Mouse (Mus musculus) splenic B cell, adult 2 months (primary cell): ENCODE measurements around the gene Elp4.

ENCODE experiments used
- DNase-seq: peaks from one replicate; pipeline ENCODE4 v3.0.0-alpha.2; 2011; ENCODE audit warnings: low read depth, low spot score
- H3K27me3 ChIP-seq: 2 replicates; pipeline ENCODE4 v1.6.1; 2012; ENCODE audit warnings: mild to moderate bottlenecking, low read length, moderate library complexity, mixed read lengths; ENCODE audit not compliant: control insufficient read depth, poor library complexity, insufficient read depth, severe bottlenecking
- H3K36me3 ChIP-seq: 2 replicates; pipeline ENCODE4 v1.6.1; 2012; ENCODE audit warnings: mild to moderate bottlenecking, low read length, moderate library complexity, mixed read lengths; ENCODE audit not compliant: control insufficient read depth, poor library complexity, insufficient read depth, severe bottlenecking

Elp4 gene

DNA sequence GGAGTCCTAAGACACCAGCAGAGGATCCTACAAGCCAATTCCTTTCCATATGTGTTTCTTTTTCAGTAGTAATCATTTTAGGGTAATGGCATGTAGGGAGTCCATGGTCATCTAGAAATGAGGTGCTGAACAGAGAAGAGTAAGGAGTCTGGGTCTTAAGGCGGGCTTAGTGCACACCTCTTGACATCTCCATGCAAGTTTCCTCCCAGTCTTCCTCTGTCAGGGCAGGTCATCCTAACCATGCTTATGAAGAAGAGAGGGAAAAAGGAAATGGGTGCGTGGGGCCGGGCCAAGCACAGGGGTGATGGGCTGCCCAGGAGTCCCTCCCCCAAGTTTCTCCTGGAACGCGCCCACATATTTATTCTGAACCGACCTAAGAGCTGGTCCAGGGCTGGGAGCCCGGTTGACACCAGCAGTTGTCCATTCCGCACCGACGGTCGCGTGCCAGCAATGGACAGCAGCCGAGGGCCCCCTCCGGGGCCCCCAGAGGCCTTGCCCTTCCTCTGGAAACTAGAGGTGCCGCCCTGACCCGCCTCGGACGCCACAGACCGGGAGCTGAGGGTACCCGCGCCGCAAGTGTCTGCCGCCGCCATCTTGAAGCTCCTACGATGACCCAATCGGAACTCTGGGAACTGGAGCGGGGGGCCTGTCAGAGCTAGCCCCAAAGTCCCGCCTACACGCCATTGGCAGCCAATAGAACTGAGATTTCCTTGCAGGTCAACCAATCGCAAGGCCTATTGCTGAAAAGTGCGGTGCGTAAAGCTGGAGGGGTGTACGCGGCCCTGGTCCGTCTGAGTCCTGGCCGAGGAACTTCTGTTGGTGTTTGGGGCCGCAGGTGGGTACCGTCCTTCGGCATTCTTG lies at the start of gene Elp4, which contains the start of gene Immp1l:
Elp4 (minus strand) TSS at position 669 of the 861 bp plus-strand sequence.
Immp1l (plus strand) TSS at position 743 of the 861 bp plus-strand sequence.
- peak; percentile 97 for DNase-seq
- Histone ChIP-seq H3K27me3 (no peaks in the 10 kb centered on the region), H3K36me3 (no peaks in the 10 kb centered on the region)

DNA sequence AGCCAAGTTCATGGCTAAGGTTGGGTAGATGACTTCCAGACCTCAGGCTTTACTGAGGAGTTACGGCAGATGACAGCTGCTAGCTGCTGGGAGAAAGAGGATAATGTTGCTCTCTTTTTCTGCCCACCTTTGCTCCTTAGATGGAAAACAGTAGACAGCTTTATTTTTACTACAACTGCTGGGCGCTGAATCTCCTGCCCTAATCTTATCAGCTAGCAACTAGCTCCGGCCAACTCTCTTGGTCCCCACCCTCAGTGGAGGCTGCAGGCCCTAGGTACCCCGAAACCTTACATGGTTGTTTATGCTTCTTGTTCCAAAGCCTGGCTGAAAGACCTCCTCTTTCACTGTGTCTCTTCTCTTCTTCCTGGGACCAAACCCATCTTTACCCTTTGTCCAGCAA lies 49.5 kb upstream of the Elp4 start:
- no peak for DNase-seq
- H3K27me3 ChIP-seq, result no peaks in the 10 kb centered on the region
- peaks cover 2% of the 10 kb centered on the region; the same call in 1 of the 2 replicates for H3K36me3 ChIP-seq

DNA sequence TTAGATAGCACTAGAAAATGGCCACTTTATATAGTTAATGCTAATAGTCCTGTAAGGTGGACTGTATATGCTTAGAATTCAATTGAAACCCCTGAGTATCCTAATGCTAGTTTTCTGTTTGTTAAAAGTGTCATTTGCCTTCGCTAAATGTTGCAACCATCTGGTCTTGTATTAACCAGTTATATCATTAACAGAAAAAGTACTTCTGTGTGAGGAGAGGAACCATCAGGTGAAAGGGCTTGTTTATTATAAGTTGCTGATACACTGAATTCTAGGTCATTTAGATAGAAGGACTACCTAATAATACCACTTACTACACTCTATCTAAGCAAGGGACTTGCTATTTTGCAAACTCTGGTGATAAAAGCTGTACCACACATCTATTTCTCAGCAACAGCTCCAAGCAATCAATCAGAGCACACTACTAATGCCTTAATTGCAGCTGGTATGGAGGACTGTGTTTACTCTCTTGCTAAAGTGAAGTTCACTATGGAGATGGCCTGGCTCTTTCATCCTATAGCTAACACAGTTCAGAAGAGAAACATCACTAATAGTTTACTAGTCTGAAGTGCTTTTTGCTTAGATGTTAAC lies 47.1 kb upstream of the Elp4 start:
- DNase-seq, result no peak
- no peaks in the 10 kb centered on the region for H3K27me3 ChIP-seq
- H3K36me3 ChIP-seq, result no peaks in the 10 kb centered on the region

DNA sequence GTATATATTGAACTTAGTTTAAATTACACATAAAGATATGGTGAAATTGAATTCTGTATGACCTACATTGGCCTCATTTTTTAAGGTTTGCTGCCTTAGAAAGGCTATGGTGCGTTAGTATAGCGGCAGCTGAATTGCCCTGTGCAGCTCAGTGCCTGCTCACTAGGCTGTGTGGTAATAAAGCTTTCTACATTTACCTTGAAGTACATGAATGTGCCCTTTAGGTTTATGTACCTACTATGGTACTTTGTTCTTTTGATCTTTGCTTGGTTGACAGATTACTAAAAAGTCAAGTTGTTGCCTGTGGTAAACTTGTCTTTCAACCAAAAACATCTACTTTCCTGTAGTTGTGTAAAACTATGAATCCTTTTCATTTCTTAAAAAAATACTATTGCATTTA lies 45.8 kb upstream of the Elp4 start:
- Histone ChIP-seq H3K27me3 (no peaks in the 10 kb centered on the region), H3K36me3 (no peaks in the 10 kb centered on the region)
- DNase-seq, result no peak

DNA sequence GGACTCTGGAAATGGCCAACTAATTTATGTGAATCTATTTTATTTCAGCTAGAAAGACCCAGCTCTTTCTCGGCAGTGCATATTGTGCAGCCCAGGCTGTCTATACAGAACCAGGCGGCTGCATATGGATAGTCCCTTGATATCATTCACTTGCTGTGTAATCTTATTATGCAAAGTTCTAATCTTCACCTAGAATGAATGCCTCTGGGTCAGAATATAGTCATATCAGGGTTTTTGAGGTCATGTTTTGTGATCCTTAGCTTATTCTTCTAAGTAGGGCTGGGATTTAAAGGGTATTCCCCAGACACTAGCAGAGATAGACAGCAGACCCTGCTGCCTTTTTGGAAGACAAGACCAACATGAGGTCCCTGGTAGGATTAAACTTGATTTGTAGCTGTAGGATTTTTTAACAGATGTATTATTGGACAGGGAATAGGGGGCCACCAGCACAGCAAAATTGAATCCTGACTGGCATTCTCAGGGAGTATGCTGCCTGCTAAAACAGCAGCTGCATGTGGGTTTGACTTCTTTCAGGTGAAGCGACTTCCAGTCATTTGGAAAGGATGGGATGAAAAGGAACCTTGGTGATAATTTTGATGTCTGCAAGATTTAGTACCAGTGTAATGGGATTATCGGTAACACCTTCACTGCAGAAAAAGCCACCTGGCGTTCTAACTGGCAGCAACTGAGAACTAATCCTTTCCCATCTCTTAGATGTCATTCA lies 13.4 kb upstream of the Elp4 start:
- Histone ChIP-seq H3K27me3 (no peaks in the 10 kb centered on the region), H3K36me3 (no peaks in the 10 kb centered on the region)

DNA sequence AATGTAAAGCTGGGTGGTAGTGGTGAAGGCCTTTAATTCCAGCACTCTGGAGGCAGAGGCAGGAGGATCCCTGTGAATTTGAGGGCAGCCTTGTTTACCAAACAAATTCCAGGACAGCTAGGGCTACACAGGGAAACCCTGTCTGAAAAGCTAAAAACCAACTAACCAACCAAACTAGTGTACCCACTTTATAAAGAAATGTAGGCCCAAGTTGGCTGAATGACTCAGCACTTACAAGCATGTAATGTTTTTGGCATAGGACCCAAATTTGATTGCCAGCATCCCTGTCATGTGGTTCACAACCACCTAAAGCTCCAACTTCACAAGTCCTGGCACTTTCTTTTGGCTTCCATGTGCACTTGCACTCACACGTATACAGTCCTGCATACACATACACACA lies 12.3 kb upstream of the Elp4 start:
- DNase-seq, result no peak
- no peaks in the 10 kb centered on the region for H3K36me3 ChIP-seq

More for the DNA sequence above, 13.4 kb upstream of the Elp4 start:
- DNase-seq, result no peak

DNA sequence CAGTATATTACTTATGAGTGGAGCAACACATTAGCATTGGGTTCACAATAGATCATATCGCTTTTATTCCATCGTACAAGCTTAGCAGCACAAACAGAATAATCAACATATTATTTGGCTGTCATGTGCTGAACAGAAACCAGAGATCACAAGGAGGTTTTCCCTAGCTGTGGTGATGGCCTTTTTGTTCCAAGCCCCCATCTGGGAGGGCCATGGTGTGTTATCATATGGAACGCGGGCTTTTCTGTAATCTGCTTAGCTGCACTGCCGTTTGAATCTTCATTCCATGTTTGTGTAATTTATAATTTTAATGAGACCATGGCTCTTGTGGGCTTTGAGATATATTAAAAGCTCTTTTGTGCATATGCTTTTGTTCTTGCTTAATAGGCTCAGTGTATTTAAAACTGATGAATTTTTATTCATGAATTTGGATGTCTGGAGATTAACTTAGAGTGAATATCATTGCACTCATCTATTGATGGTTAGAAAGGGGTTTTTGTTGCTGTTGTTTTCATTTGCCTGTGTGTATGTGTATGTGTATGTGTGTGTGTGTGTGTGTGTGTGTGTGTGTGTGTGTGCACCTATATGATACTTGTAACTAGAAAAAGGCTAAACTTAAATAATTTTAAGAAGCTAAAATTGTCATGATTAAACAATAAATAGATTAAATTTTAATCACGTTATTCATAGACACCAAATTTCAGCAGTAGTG lies 9.4 kb upstream of the Elp4 start:
- Histone ChIP-seq H3K27me3 (no peaks in the 10 kb centered on the region), H3K36me3 (no peaks in the 10 kb centered on the region)
- DNase-seq, result no peak

More for the DNA sequence above, 12.3 kb upstream of the Elp4 start:
- no peaks in the 10 kb centered on the region for H3K27me3 ChIP-seq

DNA sequence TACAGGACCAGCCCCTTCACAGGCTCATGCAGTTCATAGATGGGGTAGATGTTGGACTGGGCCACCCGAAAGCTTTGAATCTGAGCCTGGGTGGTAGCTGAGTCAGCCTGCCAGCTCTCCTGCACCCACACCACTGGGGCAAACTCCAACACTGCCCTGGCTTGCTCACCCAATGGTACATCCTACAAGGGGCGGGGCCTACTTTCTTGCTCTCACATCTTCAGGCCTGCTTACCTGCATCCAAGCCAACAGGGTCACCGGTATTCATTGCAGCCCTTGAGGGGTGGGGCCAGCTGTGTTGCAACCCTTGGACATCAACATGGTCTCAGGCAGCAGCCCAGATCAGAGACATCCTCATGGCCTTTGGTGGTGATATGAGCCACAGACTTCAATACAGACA lies 6.2 kb upstream of the Elp4 start:
- no peak for DNase-seq
- H3K27me3 ChIP-seq, result no peaks in the 10 kb centered on the region
- H3K36me3 ChIP-seq, result no peaks in the 10 kb centered on the region

DNA sequence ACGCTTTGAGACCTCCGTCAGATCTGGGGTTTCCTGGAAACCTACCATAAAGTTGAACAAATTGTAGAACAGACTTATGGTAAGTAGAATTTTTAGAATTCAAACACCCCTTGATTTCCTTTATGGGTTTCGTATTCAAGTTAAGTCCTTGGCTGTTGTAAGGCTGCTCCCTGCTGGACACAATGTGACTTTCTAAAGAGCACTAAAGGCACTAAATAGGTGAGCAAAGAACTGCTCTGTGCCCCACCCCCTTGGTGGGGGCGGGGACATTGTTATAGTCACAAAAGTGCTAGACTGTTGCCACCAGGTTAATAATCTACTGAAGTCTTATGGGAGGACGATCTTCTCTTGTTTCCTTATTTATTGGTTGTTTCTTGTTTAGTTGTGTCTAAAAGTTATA lies 4.0 kb upstream of the Elp4 start:
- Histone ChIP-seq H3K36me3 (no peaks in the 10 kb centered on the region), H3K27me3 (no peaks in the 10 kb centered on the region)
- peak; percentile 58 for DNase-seq

DNA sequence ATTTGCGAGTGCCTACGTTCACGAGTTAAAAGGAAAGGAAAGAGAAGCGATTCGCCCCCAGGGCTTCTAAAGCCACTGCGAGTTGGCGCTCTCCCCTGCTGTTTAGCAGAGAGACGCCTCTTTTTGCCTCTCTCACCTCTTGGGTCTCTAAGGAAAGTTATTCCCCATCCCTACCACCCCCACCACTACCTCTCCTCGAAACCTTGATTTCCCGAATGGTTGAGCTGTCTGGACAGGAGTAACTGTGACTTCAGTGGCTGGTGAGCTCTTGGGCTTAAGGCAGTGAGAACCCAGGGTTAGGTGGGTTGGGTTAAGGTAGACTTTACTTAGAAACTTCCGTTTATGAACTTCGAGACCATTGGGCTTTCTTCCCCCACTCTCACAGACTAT lies 388 bp upstream of the Elp4 start:
- Histone ChIP-seq H3K36me3 (no peaks in the 10 kb centered on the region), H3K27me3 (no peaks in the 10 kb centered on the region)
- peak; percentile 44 for DNase-seq

DNA sequence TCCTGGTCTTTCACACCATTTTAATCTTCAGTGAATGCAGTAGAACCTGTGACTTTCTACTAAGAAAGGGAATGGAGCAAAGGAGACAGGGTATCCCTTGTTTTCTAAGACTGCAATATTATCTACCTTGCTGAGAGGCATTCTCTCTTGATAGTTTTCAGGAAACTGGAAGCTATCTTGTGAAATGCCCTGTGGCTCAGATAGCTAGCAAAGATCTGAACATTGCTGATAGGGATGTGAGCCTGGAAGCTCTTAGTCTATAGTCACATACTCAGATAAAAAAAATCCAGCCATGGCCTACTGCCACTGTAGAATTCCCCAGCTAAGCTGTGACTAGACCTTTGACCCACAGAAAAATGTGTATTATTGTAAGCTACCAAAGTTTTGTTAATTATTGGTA lies 13.5 kb downstream of the Elp4 start:
- no peak for DNase-seq
- Histone ChIP-seq H3K27me3 (no peaks in the 10 kb centered on the region; the same call in 1 of the 2 replicates), H3K36me3 (no peaks in the 10 kb centered on the region)

DNA sequence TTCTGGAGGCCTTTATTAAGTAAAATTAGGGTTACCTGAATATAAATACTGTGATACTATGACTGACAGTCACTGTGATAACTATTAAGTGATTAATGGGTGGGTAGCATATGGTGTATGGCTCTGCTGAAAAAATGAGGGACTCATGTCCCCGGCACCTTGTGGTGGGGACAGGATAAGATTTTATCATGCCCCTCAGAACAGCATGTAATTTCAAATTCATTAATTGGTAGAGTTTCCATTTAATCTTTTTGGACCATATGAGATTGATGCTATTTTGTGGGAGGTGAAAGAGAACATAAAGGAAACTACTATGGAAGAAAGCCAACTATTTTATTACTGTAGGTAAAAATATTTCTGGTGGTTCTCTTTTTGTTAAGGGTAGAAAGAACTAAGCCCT lies 31.0 kb downstream of the Elp4 start:
- Histone ChIP-seq H3K36me3 (no peaks in the 10 kb centered on the region), H3K27me3 (no peaks in the 10 kb centered on the region)
- no peak for DNase-seq

DNA sequence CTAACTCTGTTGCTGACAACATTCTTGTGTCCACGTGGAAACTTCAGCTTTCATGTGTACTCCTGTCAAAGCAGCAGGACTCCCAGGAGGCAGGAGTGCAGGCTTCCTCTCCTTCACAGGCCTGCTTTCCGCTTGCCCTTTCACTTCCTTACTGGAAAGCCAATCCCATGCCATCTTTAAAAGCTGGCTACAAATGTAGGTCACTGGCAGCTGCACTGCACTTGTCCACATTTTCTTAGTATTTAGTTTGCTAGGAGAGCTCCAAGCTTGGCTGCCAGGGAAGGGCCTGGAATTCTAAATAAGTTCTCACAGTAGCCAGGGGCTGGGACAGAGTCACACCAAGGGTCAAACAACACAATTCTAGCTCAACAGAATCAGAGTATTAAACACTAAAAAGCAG lies 49.6 kb downstream of the Elp4 start:
- Histone ChIP-seq H3K36me3 (no peaks in the 10 kb centered on the region), H3K27me3 (no peaks in the 10 kb centered on the region)
- DNase-seq, result no peak

DNA sequence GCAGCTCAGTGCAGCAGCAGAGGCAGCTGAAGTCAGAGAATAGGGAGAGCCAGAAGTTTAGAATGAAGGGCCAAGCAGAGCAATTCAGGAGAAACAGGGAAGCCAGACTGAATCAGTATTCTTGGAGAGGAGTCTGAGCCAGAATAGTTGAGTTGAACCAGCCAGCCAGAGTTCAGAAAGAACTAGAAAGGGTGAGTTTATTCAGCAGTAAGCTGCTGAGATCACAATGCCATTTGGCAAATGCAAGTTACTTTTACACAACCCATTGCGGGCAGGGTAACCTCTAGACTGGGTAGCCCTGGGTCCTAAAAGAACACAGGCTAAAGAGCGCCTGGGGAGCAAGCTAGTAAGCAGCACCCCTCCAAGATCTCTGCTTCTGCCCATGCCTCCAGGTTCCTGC lies 51.4 kb downstream of the Elp4 start:
- DNase-seq, result no peak
- Histone ChIP-seq H3K27me3 (no peaks in the 10 kb centered on the region), H3K36me3 (no peaks in the 10 kb centered on the region)
